Mouse (Mus musculus): ENCODE data around the gene H2al1d.
"Not testable (repeated sequence)": the region's sequence is repeated elsewhere in the genome, so short reads cannot be mapped to it uniquely, and the experiment has no call there.

DNA sequence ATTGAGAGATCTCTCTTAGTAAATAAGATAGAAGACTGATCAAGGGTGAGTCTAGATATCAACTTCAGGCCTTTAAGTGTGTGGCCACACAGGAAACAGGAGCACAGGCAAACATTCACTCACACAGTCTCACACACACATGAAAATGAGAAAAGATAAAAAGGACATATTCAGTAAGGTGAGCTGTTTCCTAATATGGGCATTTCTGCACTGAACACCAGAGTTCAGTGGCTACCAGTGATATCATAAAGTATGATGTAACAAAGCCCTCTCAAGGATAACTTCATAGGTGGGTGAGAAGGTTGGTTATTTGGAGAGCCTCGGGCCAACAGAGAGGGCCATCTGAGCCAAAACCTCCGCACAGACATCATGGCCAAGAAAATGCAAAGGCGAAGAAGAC is 9.3 kb downstream of the H2al1d start, which contains the start of gene H2al1g:
- not testable (repeated sequence) for TF ChIP-seq CTCF (IDR thresholded peaks at IDR 0.05; ENCODE audit: control insufficient read depth, insufficient read depth, insufficient read length); FOSL1 (IDR thresholded peaks at IDR 0.05; ENCODE audit: insufficient read depth, low read length, poor library complexity, severe bottlenecking); CEBPB (IDR thresholded peaks at IDR 0.05; ENCODE audit: low read depth); MYOD1 (IDR thresholded peaks at IDR 0.05; ENCODE audit: control insufficient read depth, insufficient read length, low read depth); MYOG (IDR thresholded peaks at IDR 0.05; ENCODE audit: control insufficient read depth, extremely low read depth, insufficient read length)

Data from C2C12 (cell line).